Mouse (Mus musculus) heart, embryonic 13.5 days (tissue): ENCODE results near the gene Nub1. TPM values are rescaled to one million over a fixed set of nuclear protein-coding genes. Genes with fewer than 3 reads are reported as not detected.

Experiments used
- ATAC-seq: fragments of 200-750 bp; cut with Nextera tagmentation; 2 replicates; pipeline ENCODE4 v1.8.0; 2017; ENCODE audit warnings: moderate TSS enrichment; ENCODE audit not compliant: insufficient number of reproducible peaks, low FRiP score, low TSS enrichment; ENCODE audit errors: extremely low read depth
- H3K27ac ChIP-seq: fragments of 300-500 bp; sonication (generic); replicated peaks from 2 replicates; pipeline ENCODE4 v1.5.1; 2015; ENCODE audit warnings: moderate library complexity, mild to moderate bottlenecking, inconsistent platforms
- H3K27me3 ChIP-seq: fragments of 300-500 bp; sonication (generic); replicated peaks from 2 replicates; pipeline ENCODE4 v1.6.1; 2015; ENCODE audit warnings: mild to moderate bottlenecking, inconsistent platforms
- H3K36me3 ChIP-seq: fragments of 300-500 bp; sonication (generic); 2 replicates; pipeline ENCODE4 v1.6.1; 2015; ENCODE audit warnings: mild to moderate bottlenecking, inconsistent platforms
- H3K4me1 ChIP-seq: fragments of 300-500 bp; sonication (generic); 2 replicates; pipeline ENCODE4 v1.6.1; 2015; ENCODE audit warnings: inconsistent platforms
- H3K4me2 ChIP-seq: fragments of 300-500 bp; sonication (generic); 2 replicates; pipeline ENCODE4 v1.6.1; 2015; ENCODE audit warnings: inconsistent platforms, mild to moderate bottlenecking, moderate library complexity
- H3K4me3 ChIP-seq: fragments of 300-500 bp; sonication (generic); 2 replicates; pipeline ENCODE4 v1.5.1; 2015; ENCODE audit warnings: moderate library complexity, mild to moderate bottlenecking, inconsistent platforms
- H3K9ac ChIP-seq: fragments of 300-500 bp; sonication (generic); 2 replicates; pipeline ENCODE4 v1.6.1; 2015; ENCODE audit warnings: inconsistent platforms, mild to moderate bottlenecking, moderate library complexity
- H3K9me3 ChIP-seq: fragments of 300-500 bp; sonication (generic); 2 replicates; pipeline ENCODE4 v1.6.1; 2016; ENCODE audit warnings: inconsistent platforms
- WGBS: fragments of 180-500 bp; shearing (Covaris S2); methylation state at CpG from one replicate; pipeline ENCODE4 v1.1.7; 2015; ENCODE audit warnings: mixed read lengths; 5-methylcytosine and 5-hydroxymethylcytosine counted together
- polyA plus RNA-seq: library from polyadenylated mRNA; unstranded; fragments of >200 nt; fragmentation: Nextera tagmentation; extraction: Ambion mirVana; gene quantifications from 2 replicates; pipeline ENCODE4 v1.2.1, GENCODE M21; 2015

Gene Nub1
- polyA plus RNA-seq, 1 experiment from 2014 or later: 24.7 TPM

- Histone ChIP-seq H3K4me1 (no peaks in the 10 kb centered on the region), H3K27ac (no peak overlapping the region), H3K27me3 (no peaks in the 10 kb centered on the region), H3K4me3 (no peak overlapping the region), H3K36me3 (peaks cover 99% of the 10 kb centered on the region), H3K4me2 (no peak overlapping the region), H3K9ac (no peak overlapping the region), H3K9me3 (no peaks in the 10 kb centered on the region)
- ATAC-seq: no peak
- 82% methylated on average over 8 of the region's 8 CpGs for WGBS
Measured at GRCm38 (mm10) chr5:24704615-24705014, 19.3 kb downstream of the Nub1 start.

GRCm38 (mm10) chr5:24709962-24710361 lies 24.6 kb downstream of the Nub1 start:
- Histone ChIP-seq H3K27me3 (no peaks in the 10 kb centered on the region), H3K9me3 (no peaks in the 10 kb centered on the region), H3K27ac (no peak overlapping the region), H3K4me3 (no peak overlapping the region), H3K4me2 (no peak overlapping the region), H3K36me3 (peaks cover 79% of the 10 kb centered on the region), H3K9ac (no peak overlapping the region; the same call in 1 of the 2 replicates), H3K4me1 (peaks cover 7% of the 10 kb centered on the region)
- ATAC-seq: no peak
- WGBS: 68% methylated on average over 2 of the region's 2 CpGs

GRCm38 (mm10) chr5:24711615-24712014 lies 26.3 kb downstream of the Nub1 start:
- WGBS: 92% methylated on average over 6 of the region's 6 CpGs
- H3K4me1 ChIP-seq: peaks cover 7% of the 10 kb centered on the region
- H3K27ac ChIP-seq: no peak overlapping the region
- H3K27me3 ChIP-seq: no peaks in the 10 kb centered on the region
- ATAC-seq: no peak
- H3K9ac ChIP-seq: no peak overlapping the region
- no peaks in the 10 kb centered on the region for H3K9me3 ChIP-seq
- no peak overlapping the region for H3K4me2 ChIP-seq
- peaks cover 62% of the 10 kb centered on the region for H3K36me3 ChIP-seq
- no peak overlapping the region for H3K4me3 ChIP-seq

- H3K9me3 ChIP-seq: no peaks in the 10 kb centered on the region
- H3K36me3 ChIP-seq: peaks cover 55% of the 10 kb centered on the region
- no peak overlapping the region for H3K27ac ChIP-seq
- H3K4me1 ChIP-seq: peaks cover 7% of the 10 kb centered on the region
- no peak for ATAC-seq
- WGBS: 68% methylated on average over 2 of the region's 2 CpGs
- no peaks in the 10 kb centered on the region for H3K27me3 ChIP-seq
- H3K4me2 ChIP-seq: no peak overlapping the region
- H3K9ac ChIP-seq: no peak overlapping the region
- no peak overlapping the region for H3K4me3 ChIP-seq
Measured at GRCm38 (mm10) chr5:24713199-24713598, 27.9 kb downstream of the Nub1 start.

GRCm38 (mm10) chr5:24713987-24714386 lies 28.7 kb downstream of the Nub1 start:
- H3K9me3 ChIP-seq: no peaks in the 10 kb centered on the region
- H3K36me3 ChIP-seq: peaks cover 47% of the 10 kb centered on the region
- H3K4me3 ChIP-seq: no peak overlapping the region
- no peak for ATAC-seq
- H3K4me1 ChIP-seq: peaks cover 7% of the 10 kb centered on the region
- H3K4me2 ChIP-seq: no peak overlapping the region
- WGBS: 73% methylated on average over 6 of the region's 6 CpGs
- H3K9ac ChIP-seq: no peak overlapping the region
- H3K27ac ChIP-seq: no peak overlapping the region
- no peaks in the 10 kb centered on the region for H3K27me3 ChIP-seq

- Histone ChIP-seq H3K9ac (no peak overlapping the region), H3K4me1 (no peaks in the 10 kb centered on the region), H3K36me3 (peaks cover 14% of the 10 kb centered on the region), H3K9me3 (no peaks in the 10 kb centered on the region), H3K4me3 (no peak overlapping the region), H3K27me3 (no peaks in the 10 kb centered on the region), H3K27ac (no peak overlapping the region), H3K4me2 (no peak overlapping the region)
- 90% methylated on average over 6 of the region's 6 CpGs for WGBS
- no peak for ATAC-seq
Measured at GRCm38 (mm10) chr5:24718076-24718475, 32.7 kb downstream of the Nub1 start.

- peaks cover 14% of the 10 kb centered on the region for H3K36me3 ChIP-seq
- H3K9me3 ChIP-seq: no peaks in the 10 kb centered on the region
- H3K4me1 ChIP-seq: peaks cover 12% of the 10 kb centered on the region
- no peak for ATAC-seq
- H3K4me3 ChIP-seq: no peak overlapping the region
- no peak overlapping the region for H3K27ac ChIP-seq
- WGBS: 79% methylated on average over 3 of the region's 3 CpGs
- H3K27me3 ChIP-seq: no peaks in the 10 kb centered on the region
- no peak overlapping the region for H3K9ac ChIP-seq
- no peak overlapping the region for H3K4me2 ChIP-seq
Measured at GRCm38 (mm10) chr5:24719852-24720251, 34.5 kb downstream of the Nub1 start.

GRCm38 (mm10) chr5:24723527-24724269 lies 38.4 kb downstream of the Nub1 start:
- peaks cover 5% of the 10 kb centered on the region; the same call in 1 of the 2 replicates for H3K36me3 ChIP-seq
- 70% methylated on average over 11 of the region's 11 CpGs for WGBS
- no peak overlapping the region for H3K4me3 ChIP-seq
- H3K27ac ChIP-seq: peak overlapping the region; percentile 71; the same call in 1 of the 2 replicates
- H3K27me3 ChIP-seq: peaks cover 9% of the 10 kb centered on the region; the same call in 1 of the 2 replicates
- H3K4me1 ChIP-seq: peaks cover 32% of the 10 kb centered on the region
- H3K9ac ChIP-seq: 0 out of 2 replicates have a peak overlapping the region, but pooled peaks have one; percentile 24
- ATAC-seq: no peak
- no peaks in the 10 kb centered on the region for H3K9me3 ChIP-seq
- H3K4me2 ChIP-seq: no peak overlapping the region

GRCm38 (mm10) chr5:24724270-24724634 lies 38.9 kb downstream of the Nub1 start:
- no peak for ATAC-seq
- H3K4me1 ChIP-seq: peaks cover 32% of the 10 kb centered on the region
- no peaks in the 10 kb centered on the region for H3K9me3 ChIP-seq
- H3K9ac ChIP-seq: peak overlapping the region; percentile 24; the same call in 1 of the 2 replicates
- 72% methylated on average over 5 of the region's 5 CpGs for WGBS
- peak overlapping the region; percentile 71 for H3K27ac ChIP-seq
- peaks cover 12% of the 10 kb centered on the region for H3K27me3 ChIP-seq
- H3K4me3 ChIP-seq: no peak overlapping the region
- H3K4me2 ChIP-seq: no peak overlapping the region
- peaks cover 5% of the 10 kb centered on the region; the same call in 1 of the 2 replicates for H3K36me3 ChIP-seq

- 37% methylated on average over 5 of the region's 5 CpGs for WGBS
- peak overlapping the region; percentile 28 for H3K9ac ChIP-seq
- peak overlapping the region; percentile 71 for H3K27ac ChIP-seq
- H3K4me1 ChIP-seq: peaks cover 38% of the 10 kb centered on the region
- no peaks in the 10 kb centered on the region for H3K9me3 ChIP-seq
- no peak overlapping the region for H3K4me2 ChIP-seq
- ATAC-seq: peak; percentile 47; the same call in 1 of the 2 replicates
- peaks cover 17% of the 10 kb centered on the region for H3K27me3 ChIP-seq
- H3K4me3 ChIP-seq: no peak overlapping the region
- H3K36me3 ChIP-seq: peaks cover 5% of the 10 kb centered on the region; the same call in 1 of the 2 replicates
Measured at GRCm38 (mm10) chr5:24724805-24725204, 39.5 kb downstream of the Nub1 start.

- Histone ChIP-seq H3K9me3 (no peaks in the 10 kb centered on the region), H3K4me2 (no peak overlapping the region), H3K4me3 (no peak overlapping the region), H3K27me3 (peaks cover 26% of the 10 kb centered on the region), H3K36me3 (peaks cover 5% of the 10 kb centered on the region; the same call in 1 of the 2 replicates), H3K4me1 (peaks cover 48% of the 10 kb centered on the region), H3K27ac (peak overlapping the region; percentile 69; the same call in 1 of the 2 replicates), H3K9ac (no peak overlapping the region)
- 45% methylated on average over 6 of the region's 6 CpGs for WGBS
- ATAC-seq: no peak
Measured at GRCm38 (mm10) chr5:24725897-24726296, 40.6 kb downstream of the Nub1 start.
